ENCODE assay signal across 10 mouse cellular contexts in the genomic region with DNA sequence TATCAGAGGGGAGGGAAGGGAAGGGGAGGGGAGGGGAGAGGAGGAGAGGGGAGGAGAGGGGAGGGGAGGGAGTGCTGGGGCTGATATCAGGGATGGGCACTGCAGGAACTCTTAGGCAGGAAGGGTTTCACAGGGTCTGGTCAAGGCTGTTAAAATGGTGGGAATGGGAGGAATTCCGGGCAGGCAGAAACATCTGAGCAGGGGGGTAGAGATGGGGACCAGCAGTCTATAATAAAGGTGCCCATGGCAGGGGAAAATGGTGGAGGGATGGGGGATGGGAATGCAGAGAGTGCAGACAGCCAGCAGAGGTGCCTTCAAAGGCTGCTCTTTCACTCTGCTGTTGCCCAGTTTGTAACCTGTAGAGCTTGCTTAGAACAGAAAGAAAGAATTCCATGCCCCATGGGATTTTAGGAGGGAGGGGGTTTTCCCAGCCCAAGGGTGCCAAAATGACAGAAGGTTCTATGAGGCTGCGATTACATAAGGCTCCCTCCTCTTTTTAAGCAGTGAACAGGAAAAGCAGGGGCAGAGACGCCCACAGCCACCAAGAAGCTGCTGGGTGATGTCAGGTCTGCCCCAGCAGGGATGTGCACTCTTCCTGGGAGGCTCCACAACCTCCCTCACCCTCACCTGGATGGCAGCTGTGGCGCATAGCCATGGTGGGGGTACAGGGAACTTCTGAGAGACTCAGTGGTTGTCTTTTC.
A peak's percentile ranks its signal among the peaks of the same experiment; 100 is the strongest.
DNase-seq lines count a peak whose midpoint lies in the region; ATAC-seq lines count a peak whose summit lies in the region.
"Had no signal": no experiment of that assay in that cellular context is flagged by ENCODE, and none has a peak within 500 bp of the region (broad histone marks: within the 10 kb centered on the region; RNA-seq: fewer than 3 reads in every experiment).

No protein-coding gene starts in this region.

- H3K9me3 ChIP-seq in heart, embryonic 10.5 days: no peaks in the 10 kb centered on the region
- no peaks in the 10 kb centered on the region for H3K9me3 ChIP-seq in midbrain, embryonic 11.5 days (ENCODE audit: control insufficient read depth, low read length)
- no peaks in the 10 kb centered on the region for H3K9me3 ChIP-seq in midbrain, embryonic 14.5 days (ENCODE audit: control insufficient read depth, low read length)
- H3K9me3 ChIP-seq: limb, embryonic 12.5 days had no signal

- H3K36me3 ChIP-seq in heart, embryonic 10.5 days: no peaks in the 10 kb centered on the region
- no peaks in the 10 kb centered on the region for H3K36me3 ChIP-seq in midbrain, embryonic 11.5 days (ENCODE audit: control insufficient read depth, insufficient read depth, low read length)
- no peaks in the 10 kb centered on the region for H3K36me3 ChIP-seq in midbrain, embryonic 14.5 days (ENCODE audit: control insufficient read depth, insufficient read depth, low read length)
- H3K36me3 ChIP-seq: limb, embryonic 12.5 days had no signal

- 0 out of 2 replicates have a peak, but pooled peaks cover 5% of the 10 kb centered on the region for H3K27me3 ChIP-seq in heart, embryonic 10.5 days (ENCODE audit: insufficient read depth, poor library complexity, severe bottlenecking)
- H3K27me3 ChIP-seq in midbrain, embryonic 11.5 days (ENCODE audit: control insufficient read depth, insufficient read depth, low read length): no peaks in the 10 kb centered on the region
- H3K27me3 ChIP-seq in midbrain, embryonic 14.5 days (ENCODE audit: control insufficient read depth, insufficient read depth, low read length): no peaks in the 10 kb centered on the region

- no peak overlapping the region for H3K9ac ChIP-seq in midbrain, embryonic 11.5 days (ENCODE audit: low read length)
- H3K9ac ChIP-seq in midbrain, embryonic 14.5 days (replicated peaks; ENCODE audit: low read length): no peak overlapping the region
- H3K9ac ChIP-seq: limb, embryonic 12.5 days had no signal

- peak overlapping the region; percentile 74 for H3K27ac ChIP-seq in heart, embryonic 10.5 days
- H3K27ac ChIP-seq in midbrain, embryonic 11.5 days (ENCODE audit: low read depth, low read length): no peak overlapping the region
- no peak overlapping the region for H3K27ac ChIP-seq in midbrain, embryonic 14.5 days (replicated peaks; ENCODE audit: low read depth, low read length)
- H3K27ac ChIP-seq: limb, embryonic 12.5 days had no signal

- no peak for DNase-seq in heart, embryonic 10.5 days (ENCODE audit: low spot score)
- DNase-seq in heart, adult 18-20 months: no peak
- peak; percentile 81 for DNase-seq in midbrain, embryonic 11.5 days (ENCODE audit: low spot score, missing footprints)
- no peak for DNase-seq in midbrain, embryonic 14.5 days
- peak; percentile 51 to 59 for DNase-seq in layer of hippocampus, postnatal 36 days
- peak; percentile 73 to 86 for DNase-seq in right cerebral cortex, postnatal 36 days (ENCODE audit: low spot score in 2 of 2)
- DNase-seq in kidney, postnatal 4 days: no peak
- no peak for DNase-seq in kidney, postnatal 36 days
- DNase-seq: thymus, adult 18-20 months had no signal

- no peak for ATAC-seq in midbrain, embryonic 11.5 days (ENCODE audit: low FRiP score)
- no peak for ATAC-seq in midbrain, embryonic 14.5 days (ENCODE audit: low FRiP score, low TSS enrichment)

- no peak overlapping the region for H3K4me3 ChIP-seq in heart, embryonic 10.5 days
- H3K4me3 ChIP-seq in midbrain, embryonic 11.5 days (ENCODE audit: low read depth, low read length): no peak overlapping the region
- no peak overlapping the region for H3K4me3 ChIP-seq in midbrain, embryonic 14.5 days (replicated peaks; ENCODE audit: low read depth, low read length)
- H3K4me3 ChIP-seq: limb, embryonic 12.5 days had no signal

- peaks cover 44% of the 10 kb centered on the region for H3K4me1 ChIP-seq in heart, embryonic 10.5 days
- no peaks in the 10 kb centered on the region; the same call in 1 of the 2 replicates for H3K4me1 ChIP-seq in midbrain, embryonic 11.5 days (ENCODE audit: control insufficient read depth, insufficient read depth, low read length)
- no peaks in the 10 kb centered on the region for H3K4me1 ChIP-seq in midbrain, embryonic 14.5 days (ENCODE audit: control insufficient read depth, insufficient read depth, low read length)

- WGBS in heart, embryonic 10.5 days: 26% methylated on average over 4 of the region's 4 CpGs
- WGBS in midbrain, embryonic 11.5 days: 44% methylated on average over 4 of the region's 4 CpGs
- WGBS in midbrain, embryonic 14.5 days: 51% methylated on average over 4 of the region's 4 CpGs

- H3K4me2 ChIP-seq in midbrain, embryonic 11.5 days: no peak overlapping the region
- no peak overlapping the region for H3K4me2 ChIP-seq in midbrain, embryonic 14.5 days (ENCODE audit: low read length)
- H3K4me2 ChIP-seq: limb, embryonic 12.5 days had no signal

Comparison
In these comparisons a context has a peak if more than half of its experiments do, and no peak if none do; other contexts are left out.
1. DNase-seq: peak in midbrain, embryonic 11.5 days (single experiment), layer of hippocampus, postnatal 36 days (2 of 2) and right cerebral cortex, postnatal 36 days (2 of 2); none in heart, embryonic 10.5 days (single experiment), heart, adult 18-20 months (0 of 2), midbrain, embryonic 14.5 days (single experiment), kidney, postnatal 4 days (0 of 2) and kidney, postnatal 36 days (0 of 2).